Mouse (Mus musculus) embryonic facial prominence, embryonic 11.5 days (tissue): ENCODE measurements around the gene Gabarapl1. TPM values are rescaled to one million over a fixed set of nuclear protein-coding genes. Genes with fewer than 3 reads are reported as not detected.

Source experiments
- polyA plus RNA-seq: library from polyadenylated mRNA; unstranded; fragments of >200 nt; fragmentation: Nextera tagmentation; extraction: Ambion mirVana; gene quantifications from 2 replicates; pipeline ENCODE4 v1.2.1, GENCODE M21; 2014

Gabarapl1 gene
- polyA plus RNA-seq, 1 experiment from 2014 or later: 17.5 TPM

Other genes starting within 250 kb of the Gabarapl1 start
- gene 4922502D21Rik, start 201.4 kb upstream of the Gabarapl1 start, polyA plus RNA-seq: not detected in 2 replicates
- gene Clec12a, start 190.5 kb upstream of the Gabarapl1 start, polyA plus RNA-seq: 0.54 and 0.91 TPM in 2 replicates
- gene Clec12b, start 147.3 kb upstream of the Gabarapl1 start, polyA plus RNA-seq: not detected in 2 replicates
- 10.7 and 13.5 TPM in 2 replicates for gene Clec1b, start 135.9 kb upstream of the Gabarapl1 start, polyA plus RNA-seq
- gene Clec9a, start 124.3 kb upstream of the Gabarapl1 start, polyA plus RNA-seq: 0.13 and 0.15 TPM in 2 replicates
- 0.49 and 1.5 TPM in 2 replicates for gene Clec1a, start 81.2 kb upstream of the Gabarapl1 start, polyA plus RNA-seq
- 0.36 TPM in 1 of 2 replicates, not detected in the other for gene Olr1, start 26.0 kb upstream of the Gabarapl1 start, polyA plus RNA-seq
- gene Tmem52b, start 20.6 kb upstream of the Gabarapl1 start, polyA plus RNA-seq: not detected in 2 replicates
- not detected in 2 replicates for gene Klre1, start 44.7 kb downstream of the Gabarapl1 start, polyA plus RNA-seq
- gene Klrd1, start 58.6 kb downstream of the Gabarapl1 start, polyA plus RNA-seq: not detected in 2 replicates
- gene Klrk1, start 90.7 kb downstream of the Gabarapl1 start, polyA plus RNA-seq: 0.08 TPM in 1 of 2 replicates, not detected in the other
- gene Klrc3, start 110.2 kb downstream of the Gabarapl1 start, polyA plus RNA-seq: not detected in 2 replicates
- not detected in 2 replicates for gene Klrc2, start 127.5 kb downstream of the Gabarapl1 start, polyA plus RNA-seq
- not detected in 2 replicates for gene Klrc1, start 145.8 kb downstream of the Gabarapl1 start, polyA plus RNA-seq
- not detected in 2 replicates for gene Klri1, start 184.0 kb downstream of the Gabarapl1 start, polyA plus RNA-seq
- not detected in 2 replicates for gene Klri2, start 207.3 kb downstream of the Gabarapl1 start, polyA plus RNA-seq